Mouse (Mus musculus) right cerebral cortex, adult 18-20 months (tissue): ENCODE data around the gene Galnt18.
A peak's percentile ranks its signal among the peaks of the same experiment; 100 is the strongest.

Source experiments
- DNase-seq: peaks from one replicate; pipeline ENCODE4 v3.0.0; 2022; ENCODE audit warnings: mixed read lengths

The Galnt18 gene

DNA sequence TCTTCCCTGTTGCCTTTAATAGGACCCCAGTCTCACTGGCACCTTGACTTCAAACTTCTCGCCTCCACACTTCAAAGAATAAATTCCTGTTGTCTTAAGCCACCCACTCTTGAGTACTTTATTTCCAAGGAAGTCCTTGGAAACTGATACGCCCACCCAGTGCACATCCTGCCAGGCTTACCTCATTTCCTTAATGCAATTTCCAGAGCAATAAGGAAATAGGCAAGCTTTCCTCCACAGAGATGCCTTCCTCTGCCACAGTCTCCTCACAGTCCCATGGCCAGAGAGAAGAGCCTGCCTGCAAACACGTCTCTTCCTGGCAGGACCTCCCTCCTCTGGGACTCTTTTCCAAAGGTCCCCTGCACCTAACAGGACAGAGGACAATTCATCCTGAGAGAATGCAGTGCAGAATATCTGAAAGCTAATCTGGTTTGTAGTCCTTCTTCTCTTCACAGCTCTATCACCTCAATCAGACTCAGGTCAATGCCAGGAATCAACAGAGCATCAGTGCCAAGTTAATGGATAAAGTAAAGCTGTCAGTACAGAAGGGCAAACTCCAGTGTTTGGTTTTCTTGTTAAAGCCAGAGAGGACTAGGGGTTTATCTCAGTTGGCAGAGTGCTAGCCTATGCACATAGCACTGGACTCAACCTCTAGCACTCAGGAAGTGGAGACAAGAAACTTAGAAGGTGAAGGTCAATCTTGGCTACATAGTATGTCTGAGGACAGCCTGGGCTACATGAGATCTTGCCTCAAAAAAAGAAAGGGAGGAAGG lies 65.8 kb downstream of the Galnt18 start:
- DNase-seq = no peak

DNA sequence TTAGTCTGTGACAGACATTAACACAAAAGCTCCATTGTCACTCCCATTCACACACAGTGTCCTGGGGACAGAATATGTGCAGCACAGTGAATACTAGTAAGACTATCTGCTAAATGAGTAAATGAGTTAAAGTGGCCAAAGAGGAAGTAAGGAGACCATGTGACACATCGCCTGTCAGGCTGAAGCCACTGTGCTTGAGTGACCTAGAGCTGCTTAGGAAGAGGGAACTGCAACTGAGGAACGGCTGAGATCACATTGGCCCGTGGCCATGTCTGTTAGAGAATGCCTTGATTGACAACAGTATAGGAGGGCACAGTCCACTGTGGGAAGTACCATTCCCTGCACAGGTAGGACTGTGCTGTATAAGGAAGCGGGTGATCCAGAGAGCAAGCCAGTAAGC lies 67.0 kb downstream of the Galnt18 start:
- DNase-seq = no peak

DNA sequence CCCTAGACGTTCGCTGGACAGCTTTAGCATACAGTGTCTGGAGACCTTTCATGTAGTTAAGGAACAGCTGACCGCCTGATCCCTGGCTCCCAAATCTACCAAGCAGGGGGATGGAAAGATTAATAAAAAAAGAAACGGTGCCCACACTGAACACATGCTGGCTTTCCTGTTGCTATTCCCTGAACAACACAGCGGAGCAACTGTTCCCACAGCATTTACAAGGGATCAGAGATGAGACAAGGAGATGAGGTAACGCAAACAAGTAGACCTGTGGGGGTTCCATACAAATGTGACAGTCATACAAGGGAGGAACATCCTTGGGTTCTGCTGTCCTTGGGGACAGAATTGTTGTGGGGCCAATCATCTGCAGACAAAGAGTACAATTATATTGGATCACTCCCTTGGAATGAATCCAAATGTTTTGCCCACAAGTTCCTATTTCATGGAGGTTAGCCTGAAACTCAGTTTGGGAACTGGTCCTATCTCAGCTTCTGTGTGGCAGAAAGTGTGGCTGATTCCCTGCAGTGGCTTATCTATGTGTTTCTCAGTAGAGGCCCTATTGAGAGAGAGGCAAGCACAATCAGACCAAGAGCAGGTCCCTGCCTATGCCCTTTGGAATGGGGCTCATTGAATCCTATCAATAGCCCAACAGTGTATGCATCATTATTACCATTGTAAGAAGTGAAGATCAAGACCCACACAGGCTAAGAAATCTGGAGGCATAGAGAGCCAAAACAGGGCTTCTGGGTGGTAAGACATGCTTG lies 68.5 kb downstream of the Galnt18 start:
- DNase-seq = no peak

DNA sequence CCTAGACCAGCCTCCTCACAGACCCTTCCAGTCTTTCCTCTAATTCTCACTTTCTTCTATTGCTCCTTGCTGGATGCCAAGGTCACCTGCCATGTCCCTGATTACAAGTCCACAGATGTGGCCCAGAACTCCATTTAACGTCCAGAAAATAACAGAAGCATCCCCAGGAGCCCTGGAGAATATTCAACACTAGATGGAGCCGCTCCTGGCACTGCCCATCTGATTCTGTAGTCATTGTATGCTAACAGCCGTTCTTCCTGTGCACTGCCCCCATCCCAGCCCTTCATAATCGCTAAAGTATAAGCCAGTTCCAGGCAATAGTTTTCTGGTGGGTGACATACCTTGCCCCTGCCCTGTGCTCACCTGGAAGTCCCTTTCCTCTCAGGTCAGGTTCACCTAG lies 69.5 kb downstream of the Galnt18 start:
- DNase-seq = no peak

DNA sequence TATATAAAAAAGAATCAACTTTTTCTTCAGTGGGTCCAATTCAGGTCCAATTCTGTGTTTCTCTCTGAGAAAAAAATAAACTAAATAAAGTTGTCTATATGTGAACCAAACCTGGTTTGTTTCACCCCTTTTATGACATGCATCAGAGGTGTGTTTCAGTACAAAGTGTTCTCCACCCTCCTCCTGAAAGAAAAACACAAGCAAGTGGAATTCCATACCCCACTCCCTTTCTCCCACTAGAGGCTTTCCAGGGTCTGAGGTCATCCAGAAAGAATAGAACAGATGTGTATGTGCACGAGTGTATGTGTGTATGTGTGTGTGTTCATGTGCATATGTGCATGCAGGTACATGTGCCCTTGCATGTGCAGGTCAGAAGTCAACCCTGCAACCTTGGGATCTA lies 71.2 kb downstream of the Galnt18 start:
- no peak for DNase-seq

DNA sequence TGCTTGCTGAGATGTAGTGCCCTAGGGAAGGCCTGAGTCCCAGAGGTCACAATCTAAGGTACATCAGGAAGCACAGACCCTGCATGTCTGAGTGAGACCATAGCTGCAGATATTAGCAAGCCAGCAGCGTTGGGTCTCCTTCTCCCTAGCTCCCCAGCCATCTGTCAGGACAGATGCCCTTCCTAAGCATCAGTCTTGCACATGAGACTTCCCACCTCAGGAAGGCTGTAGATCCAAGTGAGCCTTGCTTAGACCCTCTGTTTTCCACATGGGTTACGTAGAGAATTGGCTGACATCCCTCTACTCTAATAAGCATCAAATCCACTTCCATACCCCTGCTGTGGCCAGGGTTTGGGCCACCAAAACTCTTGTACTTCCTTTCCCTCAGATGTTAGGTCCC lies 76.8 kb downstream of the Galnt18 start:
- DNase-seq = no peak

DNA sequence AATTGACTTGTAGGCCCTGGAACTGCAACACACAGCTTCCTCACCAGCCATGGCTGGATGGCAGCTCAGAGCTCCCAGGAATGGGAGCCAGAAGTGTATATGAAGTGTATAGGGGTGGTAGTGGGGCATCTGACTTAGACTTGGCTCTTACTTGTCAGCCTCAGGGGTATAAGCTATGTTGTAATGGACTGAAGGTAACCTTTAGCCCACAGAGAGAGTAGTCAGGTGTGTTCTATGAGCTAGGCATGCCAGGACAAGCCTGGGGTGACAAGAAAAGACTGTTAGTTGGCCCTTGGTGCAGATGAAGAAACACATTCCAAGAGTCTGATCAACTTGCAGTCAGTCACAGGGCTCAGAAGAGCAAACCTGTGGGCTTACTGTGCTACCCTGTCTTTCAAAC lies 78.0 kb downstream of the Galnt18 start:
- DNase-seq = no peak

DNA sequence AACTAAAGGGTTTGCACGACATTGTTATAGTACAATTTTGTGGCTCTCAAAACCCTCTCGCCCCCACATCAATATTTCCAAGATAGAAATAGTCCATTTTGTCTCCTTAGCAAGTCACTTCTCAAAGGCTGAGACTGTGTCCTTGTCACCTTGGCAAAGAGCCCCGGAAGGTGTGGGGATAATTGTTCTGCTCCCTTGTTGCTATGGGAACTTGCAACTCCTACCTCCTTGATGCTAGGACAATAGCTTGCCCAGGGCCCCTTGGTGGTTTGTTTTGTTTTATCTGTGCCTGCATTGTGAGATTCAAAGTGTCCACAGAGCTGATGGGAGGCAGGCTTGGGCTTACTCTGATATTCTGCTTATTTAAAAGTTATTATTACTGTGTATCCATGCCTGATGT lies 80.3 kb downstream of the Galnt18 start:
- no peak for DNase-seq

DNA sequence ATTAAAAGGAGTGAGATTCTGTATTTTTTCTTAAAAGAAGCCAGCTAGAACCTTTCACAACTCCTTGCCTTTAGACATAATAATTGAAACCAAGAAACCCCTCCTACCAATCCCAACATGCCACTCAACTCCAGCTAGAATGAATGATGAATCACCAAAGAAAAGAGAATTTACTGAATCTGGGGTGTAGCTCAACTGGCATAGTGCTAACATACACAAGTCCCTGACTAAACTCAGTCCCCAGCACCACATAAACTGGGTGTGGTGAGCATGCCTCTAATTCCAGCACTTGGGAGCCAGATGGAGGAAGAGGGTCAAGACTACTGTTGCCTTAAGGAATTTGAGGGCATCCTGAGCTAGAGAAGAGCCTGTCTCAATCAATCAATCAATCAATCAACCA lies 83.6 kb downstream of the Galnt18 start:
- DNase-seq = no peak

DNA sequence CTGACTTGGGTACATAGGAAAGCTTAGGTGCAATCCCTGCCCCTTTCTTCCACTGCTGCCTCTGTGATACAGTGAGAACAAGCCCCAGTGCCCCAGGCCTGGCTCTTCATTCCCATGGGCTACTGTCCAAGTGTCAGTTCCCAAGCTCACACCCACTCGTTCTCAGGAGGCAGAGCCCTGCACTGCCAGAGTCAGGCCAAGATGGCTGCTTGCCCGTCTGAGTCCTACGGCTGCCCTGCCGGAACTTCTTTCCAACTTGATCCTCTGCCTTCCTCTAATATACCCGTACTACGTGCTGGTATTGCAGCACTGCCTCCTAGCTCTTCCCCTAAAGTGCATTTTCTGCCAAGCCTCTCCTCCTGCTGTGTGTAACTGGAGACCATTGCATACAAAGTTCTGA lies 85.5 kb downstream of the Galnt18 start:
- DNase-seq = no peak

DNA sequence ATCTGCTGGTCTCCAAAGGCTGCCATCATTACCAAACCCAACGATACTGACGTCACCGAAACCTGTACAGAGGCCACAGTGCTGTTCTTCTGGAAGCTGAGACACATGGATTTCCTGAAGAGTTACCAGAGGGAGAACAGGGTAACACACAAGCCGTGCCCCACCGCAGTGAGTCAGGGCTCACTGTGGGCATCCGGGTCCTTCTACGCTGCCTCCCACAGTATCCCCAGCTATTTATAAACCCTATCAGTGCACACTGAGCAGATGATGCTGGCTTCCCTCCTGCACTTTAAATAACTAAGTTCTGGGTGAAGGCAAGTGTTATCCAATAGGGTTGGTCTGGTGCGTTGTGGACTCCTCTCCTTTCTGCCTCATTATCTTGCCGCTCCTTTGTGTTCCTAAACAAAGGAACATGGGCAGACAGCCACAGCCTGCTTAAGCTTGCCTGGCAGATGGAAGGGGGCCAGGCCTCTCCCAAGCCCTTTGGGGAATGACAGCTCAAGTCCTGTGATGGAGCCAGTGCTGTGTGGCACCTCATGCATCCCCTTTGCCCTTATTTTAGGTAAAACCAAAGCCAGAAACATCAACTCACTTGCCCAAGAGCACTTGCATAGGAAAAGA lies 87.0 kb downstream of the Galnt18 start:
- DNase-seq = peak; percentile 62

DNA sequence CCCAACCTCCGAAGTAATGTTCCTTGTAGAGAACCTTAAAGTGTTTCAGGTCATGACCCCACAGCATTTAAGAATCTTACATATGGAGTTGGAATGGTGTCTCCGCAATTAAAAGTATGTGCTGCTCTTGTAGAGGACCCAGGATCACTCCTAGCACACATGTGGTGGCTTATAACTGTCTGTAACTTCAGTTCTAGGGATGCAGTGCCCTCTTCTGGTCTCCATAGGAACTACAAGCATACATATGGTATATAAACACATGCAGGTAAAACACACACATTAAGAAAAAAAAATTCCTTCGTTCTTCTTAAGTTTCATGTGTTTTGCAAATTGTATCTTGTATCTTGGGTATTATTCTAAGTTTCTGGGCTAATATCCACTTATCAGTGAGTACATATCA lies 99.7 kb downstream of the Galnt18 start:
- DNase-seq = no peak

DNA sequence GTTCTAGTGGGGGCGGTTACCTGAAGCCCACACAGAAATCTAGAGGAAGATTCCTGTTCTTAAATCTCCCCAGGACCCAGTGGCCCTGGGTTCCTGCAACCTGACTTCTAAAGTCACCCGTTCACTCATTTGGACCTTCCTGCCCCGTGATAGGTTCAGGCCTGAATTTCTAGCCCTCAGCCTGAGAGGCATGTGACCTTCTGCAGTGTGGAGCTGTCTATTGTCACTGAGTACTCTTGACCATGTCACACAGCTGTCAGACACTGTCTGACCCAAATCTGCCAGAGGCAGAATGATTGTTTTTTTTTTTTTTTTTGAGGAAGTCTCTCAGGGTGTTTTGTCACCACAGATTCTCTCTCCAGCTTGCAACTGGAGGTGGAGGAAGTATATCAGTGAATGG lies 103.3 kb downstream of the Galnt18 start:
- no peak for DNase-seq

DNA sequence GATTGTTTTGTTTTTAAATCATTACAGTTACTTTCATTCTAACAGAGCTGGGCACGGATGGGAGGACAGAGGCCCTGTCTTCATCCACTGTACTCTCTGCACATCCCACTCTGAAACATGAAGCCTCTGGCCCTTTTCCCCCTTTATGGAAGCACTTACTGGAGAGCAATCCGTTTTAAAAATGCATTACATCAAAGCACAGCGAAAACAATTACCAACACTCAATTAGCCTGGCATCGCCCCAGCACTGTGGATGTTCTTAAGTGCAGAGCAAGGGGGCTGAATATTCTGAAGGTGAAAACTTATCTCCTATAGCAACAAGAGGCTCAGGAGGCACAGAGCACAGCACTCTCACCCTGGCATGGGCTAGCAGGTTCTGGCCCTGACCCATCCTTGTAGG lies 107.3 kb downstream of the Galnt18 start:
- DNase-seq = no peak

DNA sequence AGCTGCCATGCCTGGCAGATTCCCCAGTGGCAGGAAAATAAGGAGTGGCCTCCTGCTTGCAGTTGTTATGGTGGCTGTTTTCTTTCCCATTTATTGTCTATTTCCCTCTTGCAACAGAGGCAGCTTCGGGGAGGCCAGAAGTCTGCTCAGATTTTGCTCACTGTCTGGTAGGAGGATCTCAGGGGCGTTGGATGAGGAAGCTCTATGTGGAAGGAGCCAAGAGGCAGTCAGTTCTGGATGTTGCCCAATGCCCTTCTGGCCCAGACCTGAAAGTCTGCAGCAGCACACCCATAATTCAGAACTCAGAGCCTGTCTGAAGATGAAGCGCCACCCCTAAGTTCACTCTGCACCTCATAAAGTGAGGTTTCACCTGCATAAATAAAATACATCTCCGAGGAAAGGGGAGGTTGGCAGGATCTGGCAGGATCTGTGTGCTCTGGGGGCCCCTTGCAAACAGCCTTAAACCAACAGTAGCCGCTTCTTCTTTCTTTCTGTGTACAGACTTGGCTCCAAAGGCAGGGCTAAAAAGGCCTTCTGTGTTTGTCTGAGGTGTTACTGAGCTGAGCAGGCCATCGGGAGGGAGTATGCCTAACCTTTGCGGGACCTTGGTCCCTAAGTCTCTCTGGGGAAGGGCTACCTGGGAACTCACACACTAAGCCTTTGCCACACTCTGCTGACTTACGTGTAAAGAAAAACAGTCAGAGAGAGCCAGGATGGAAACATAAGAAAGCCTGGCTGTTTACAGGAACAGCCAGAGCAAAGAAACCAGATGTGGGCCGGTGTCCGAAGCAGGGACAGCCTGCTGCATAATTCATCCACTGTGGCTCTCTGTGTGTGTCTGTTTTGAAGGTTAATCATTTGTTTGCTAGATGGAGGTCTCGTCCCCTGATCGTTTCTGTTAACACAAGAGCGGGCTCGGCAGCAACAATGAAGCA lies 116.4 kb downstream of the Galnt18 start:
- no peak for DNase-seq

DNA sequence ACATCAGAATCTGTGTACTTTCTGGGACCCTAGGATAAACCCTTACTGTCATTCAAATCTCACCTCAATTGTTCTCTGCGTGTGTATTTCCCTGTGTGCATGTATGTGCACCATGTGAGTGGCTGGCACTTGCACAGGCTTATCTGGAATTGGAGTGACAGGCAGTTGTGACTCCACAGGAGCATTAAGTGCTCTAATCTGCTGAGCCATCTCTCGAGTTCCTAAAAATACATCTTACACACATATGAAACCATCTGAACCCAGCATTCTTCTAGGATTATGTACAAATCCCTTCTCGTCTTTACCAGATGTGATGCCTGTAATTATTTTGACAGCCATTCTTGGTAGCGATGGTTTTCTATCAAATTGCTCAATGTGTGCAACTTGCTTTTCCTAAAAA lies 121.2 kb downstream of the Galnt18 start:
- no peak for DNase-seq

DNA sequence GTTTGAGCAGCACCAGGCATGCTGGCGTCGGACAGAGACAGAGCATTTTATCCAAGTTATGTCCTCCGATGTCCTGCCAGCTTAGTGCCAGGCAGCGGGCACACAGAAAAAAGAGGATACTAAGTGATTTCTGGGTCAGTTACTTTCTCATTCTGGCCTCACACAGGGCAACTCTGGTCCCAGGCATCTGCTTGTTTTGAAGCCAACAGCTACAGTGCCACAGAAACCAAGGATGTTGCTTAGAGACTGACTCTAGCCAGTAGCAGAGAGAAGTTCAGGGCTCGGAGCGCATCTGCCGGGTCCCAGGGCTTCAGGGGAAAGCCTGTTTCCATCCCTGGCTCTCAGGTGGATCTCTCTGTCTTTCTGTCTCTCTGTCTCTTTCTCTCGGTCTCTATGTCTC lies 124.8 kb downstream of the Galnt18 start:
- no peak for DNase-seq

DNA sequence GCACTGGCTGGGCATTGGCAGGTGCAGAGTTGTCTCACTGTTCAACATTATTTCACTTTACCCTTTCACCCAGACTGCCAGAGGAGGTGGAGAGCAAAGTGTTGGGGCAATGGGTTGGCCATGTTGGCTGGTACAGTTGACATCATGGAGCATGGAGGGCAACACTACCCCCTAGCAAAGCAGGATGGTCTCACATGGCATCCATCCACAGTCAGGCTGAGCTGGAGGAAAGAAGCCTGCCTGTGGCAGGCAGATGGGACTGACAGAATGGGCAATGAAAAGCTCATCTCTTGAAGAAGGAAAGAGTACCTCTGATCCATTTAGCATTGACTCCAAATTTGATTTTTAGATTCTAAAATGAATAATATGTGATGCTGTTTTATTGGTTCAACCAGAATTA lies 125.3 kb downstream of the Galnt18 start:
- no peak for DNase-seq

DNA sequence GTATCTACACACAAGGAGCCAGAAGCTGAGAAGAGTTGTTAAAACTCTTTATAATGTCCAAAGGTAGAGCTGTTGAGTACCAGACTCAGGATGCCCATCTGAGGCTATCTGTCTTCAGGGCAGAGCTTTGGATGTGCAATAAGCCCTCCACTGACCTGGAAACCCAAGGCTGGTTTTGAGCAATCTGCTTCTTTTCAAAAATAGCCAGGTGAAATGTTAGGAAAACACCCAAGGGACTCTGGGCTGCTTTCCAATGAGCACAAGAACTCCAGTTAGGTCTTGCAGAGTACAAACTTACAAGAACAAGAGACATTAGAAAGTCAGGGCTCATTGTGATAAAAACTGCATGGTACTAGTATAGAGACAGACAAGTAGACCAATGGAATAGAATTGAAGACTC lies 135.4 kb downstream of the Galnt18 start:
- DNase-seq = no peak

DNA sequence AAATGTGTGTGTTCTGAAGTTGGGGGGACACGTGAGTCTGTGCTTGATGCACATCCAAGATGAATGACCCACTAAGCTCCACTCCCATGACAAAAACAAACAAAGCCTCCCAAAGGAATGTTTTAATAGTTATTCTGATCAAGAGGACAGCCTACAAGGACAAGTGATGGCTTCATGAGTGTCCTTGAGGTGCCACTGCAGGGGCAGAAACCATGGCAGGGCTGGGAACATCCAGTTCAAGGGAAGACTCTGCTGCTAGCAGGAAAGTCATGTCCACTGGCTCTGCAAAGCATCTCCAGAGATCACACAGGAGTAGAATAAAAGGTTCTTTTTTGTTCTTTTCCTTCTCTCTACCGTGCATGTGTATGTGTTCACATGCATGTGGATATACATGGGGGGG lies 140.9 kb downstream of the Galnt18 start:
- no peak for DNase-seq

DNA sequence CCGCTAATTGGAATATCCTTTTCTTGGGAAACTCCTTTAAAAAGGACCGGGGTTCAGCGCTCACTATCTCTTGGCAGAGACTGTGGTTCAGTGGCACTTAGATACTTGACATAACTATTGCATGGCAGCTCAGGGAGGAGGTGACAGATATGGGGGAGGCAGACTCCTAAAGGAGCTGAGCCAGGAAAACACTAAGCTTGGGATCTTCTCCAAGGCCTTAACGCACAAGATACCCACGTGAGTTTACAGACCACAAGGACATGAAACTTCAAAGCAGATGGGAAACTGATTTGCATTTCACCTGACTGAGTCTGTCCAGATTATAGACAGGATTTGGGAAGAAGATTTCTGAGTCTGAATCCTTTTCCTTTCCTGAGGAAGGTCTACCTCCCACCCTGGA lies 141.3 kb downstream of the Galnt18 start:
- peak; percentile 44 for DNase-seq

DNA sequence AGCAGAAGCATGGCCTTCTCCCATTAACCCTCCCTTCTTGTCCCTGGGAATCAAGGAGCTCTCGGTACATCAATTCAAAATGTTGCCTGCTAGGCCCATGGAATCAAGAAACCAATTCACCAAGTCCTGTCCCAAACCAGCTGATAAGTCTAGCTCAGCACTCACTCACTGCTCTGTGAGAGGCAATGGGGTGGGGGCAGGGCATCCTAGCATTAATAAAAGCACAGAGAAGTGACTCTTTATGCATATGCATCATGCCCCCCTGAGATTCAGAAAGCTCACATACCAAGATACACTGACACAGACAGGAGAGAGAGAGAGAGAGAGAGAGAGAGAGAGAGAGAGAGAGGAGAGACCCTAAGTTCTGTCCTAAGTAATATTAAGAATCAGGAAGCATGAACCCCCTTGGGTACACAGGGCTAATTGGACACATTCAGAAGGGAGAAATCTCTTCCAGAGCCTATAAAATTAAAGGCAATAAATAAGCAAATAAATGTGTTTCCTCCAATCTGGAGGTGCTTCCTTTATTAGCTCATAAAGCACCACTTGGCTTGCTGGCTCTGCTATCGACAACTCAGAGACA lies 141.8 kb downstream of the Galnt18 start:
- DNase-seq = no peak

DNA sequence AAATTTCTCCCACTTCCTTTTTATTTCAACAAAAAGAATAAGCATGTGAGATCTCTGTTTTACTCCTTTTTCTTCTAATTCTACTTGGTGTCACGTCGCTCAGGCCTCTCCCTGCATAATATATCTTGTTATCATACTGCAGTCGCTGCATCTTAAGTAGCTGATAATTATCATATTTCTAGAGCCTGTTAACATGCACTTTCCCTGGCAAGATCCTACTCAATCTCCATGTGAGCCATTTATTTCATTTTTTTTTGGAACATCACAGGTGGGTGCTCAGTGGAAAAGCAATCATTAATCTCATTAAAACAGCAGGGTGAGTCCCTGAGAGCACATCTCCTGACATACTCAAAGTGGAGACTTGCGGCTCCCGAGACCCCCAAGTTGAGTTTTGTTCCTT lies 143.3 kb downstream of the Galnt18 start:
- no peak for DNase-seq
